Mouse (Mus musculus) 3134 (cell line): ENCODE measurements around the gene Gm5773.
"Not testable (repeated sequence)": the region's sequence is repeated elsewhere in the genome, so short reads cannot be mapped to it uniquely, and the experiment has no call there.

Experiments used
- DNase-seq: peaks from one replicate; pipeline ENCODE4 v3.0.0-alpha.2; 2011; ENCODE audit warnings: low spot score; ENCODE audit not compliant: insufficient read length; ENCODE audit errors: extremely low read depth

The Gm5773 gene

GRCm38 (mm10) chr3:93772700-93773099, at the start of gene Gm5773:
Gene Gm5773, plus strand, starts transcription at chr3:93773000.
- DNase-seq: not testable (repeated sequence)

GRCm38 (mm10) chr3:93745475-93745874, 27.3 kb upstream of the Gm5773 start:
- not testable (repeated sequence) for DNase-seq

GRCm38 (mm10) chr3:93754022-93754421, 18.8 kb upstream of the Gm5773 start:
- DNase-seq: not testable (repeated sequence)

- not testable (repeated sequence) for DNase-seq
Observed at GRCm38 (mm10) chr3:93796098-93796497, 23.3 kb downstream of the Gm5773 start, which contains the start of gene Tdpoz4. Gene Tdpoz4, plus strand, starts transcription at chr3:93796398.

- DNase-seq: not testable (repeated sequence)
Observed at GRCm38 (mm10) chr3:93813341-93813740, 40.5 kb downstream of the Gm5773 start.
